Mouse (Mus musculus): Measurements from ENCODE around the gene Actl6b. TPM values are rescaled to one million over a fixed set of nuclear protein-coding genes. Genes with fewer than 3 reads are reported as not detected.

Gene Actl6b
- polyA plus RNA-seq, 1 experiment: not detected

GRCm38 (mm10) chr5:137570691-137571586 is 17.6 kb downstream of the Actl6b start:
- Histone ChIP-seq H3K79me3 (ENCODE audit: low read depth) (no peaks in the 10 kb centered on the region), H3K4me3 (ENCODE audit: insufficient read depth, poor library complexity, severe bottlenecking) (no peak overlapping the region), H3K79me2 (ENCODE audit: control insufficient read depth, insufficient read depth) (no peaks in the 10 kb centered on the region), H3K36me3 (ENCODE audit: control insufficient read depth, insufficient read depth) (no peaks in the 10 kb centered on the region), H3ac (ENCODE audit: control insufficient read depth, insufficient read length, low read depth) (no peak overlapping the region), H3K27me3 (ENCODE audit: control insufficient read depth, insufficient read depth, insufficient read length) (peaks cover 24% of the 10 kb centered on the region)
- TF ChIP-seq FOSL1 (IDR thresholded peaks at IDR 0.05; ENCODE audit: insufficient read depth, low read length, poor library complexity, severe bottlenecking) (no peak), MYOG (IDR thresholded peaks at IDR 0.05; ENCODE audit: control insufficient read depth, extremely low read depth, insufficient read length) (no peak), CTCF (IDR thresholded peaks at IDR 0.05; ENCODE audit: control insufficient read depth, insufficient read depth, insufficient read length) (no peak), CEBPB (IDR thresholded peaks at IDR 0.05; ENCODE audit: low read depth) (no peak), USF1 (IDR thresholded peaks at IDR 0.05; ENCODE audit: low read depth) (no peak), MAX (IDR thresholded peaks at IDR 0.05) (no peak), MYOD1 (IDR thresholded peaks at IDR 0.05; ENCODE audit: control insufficient read depth, insufficient read length, low read depth) (no peak)

GRCm38 (mm10) chr5:137574470-137574901 is 21.2 kb downstream of the Actl6b start:
- H3K79me2 ChIP-seq (ENCODE audit: control insufficient read depth, insufficient read depth): no peaks in the 10 kb centered on the region
- no peaks in the 10 kb centered on the region for H3K36me3 ChIP-seq (ENCODE audit: control insufficient read depth, insufficient read depth)
- H3ac ChIP-seq (ENCODE audit: control insufficient read depth, insufficient read length, low read depth): no peak overlapping the region
- H3K27me3 ChIP-seq (ENCODE audit: control insufficient read depth, insufficient read depth, insufficient read length): peaks cover 13% of the 10 kb centered on the region
- no peak for TF ChIP-seq MAX (IDR thresholded peaks at IDR 0.05)
- no peak for TF ChIP-seq CTCF (IDR thresholded peaks at IDR 0.05; ENCODE audit: control insufficient read depth, insufficient read depth, insufficient read length)
- no peak for TF ChIP-seq USF1 (IDR thresholded peaks at IDR 0.05; ENCODE audit: low read depth)
- no peak for TF ChIP-seq MYOG (IDR thresholded peaks at IDR 0.05; ENCODE audit: control insufficient read depth, extremely low read depth, insufficient read length)
- TF ChIP-seq FOSL1 (IDR thresholded peaks at IDR 0.05; ENCODE audit: insufficient read depth, low read length, poor library complexity, severe bottlenecking): no peak
- no peak for TF ChIP-seq CEBPB (IDR thresholded peaks at IDR 0.05; ENCODE audit: low read depth)
- no peak for TF ChIP-seq MYOD1 (IDR thresholded peaks at IDR 0.05; ENCODE audit: control insufficient read depth, insufficient read length, low read depth)
- no peaks in the 10 kb centered on the region for H3K79me3 ChIP-seq (ENCODE audit: low read depth)
- H3K4me3 ChIP-seq (ENCODE audit: insufficient read depth, poor library complexity, severe bottlenecking): no peak overlapping the region

- Histone ChIP-seq H3ac (ENCODE audit: control insufficient read depth, insufficient read length, low read depth) (no peak overlapping the region), H3K27me3 (ENCODE audit: control insufficient read depth, insufficient read depth, insufficient read length) (peaks cover 30% of the 10 kb centered on the region), H3K4me3 (ENCODE audit: insufficient read depth, poor library complexity, severe bottlenecking) (no peak overlapping the region), H3K36me3 (ENCODE audit: control insufficient read depth, insufficient read depth) (no peaks in the 10 kb centered on the region), H3K79me3 (ENCODE audit: low read depth) (no peaks in the 10 kb centered on the region), H3K79me2 (ENCODE audit: control insufficient read depth, insufficient read depth) (no peaks in the 10 kb centered on the region)
- no peak for TF ChIP-seq USF1 (IDR thresholded peaks at IDR 0.05; ENCODE audit: low read depth)
- no peak for TF ChIP-seq MYOG (IDR thresholded peaks at IDR 0.05; ENCODE audit: control insufficient read depth, extremely low read depth, insufficient read length)
- TF ChIP-seq MAX (IDR thresholded peaks at IDR 0.05): no peak
- TF ChIP-seq CTCF (IDR thresholded peaks at IDR 0.05; ENCODE audit: control insufficient read depth, insufficient read depth, insufficient read length): no peak
- no peak for TF ChIP-seq MYOD1 (IDR thresholded peaks at IDR 0.05; ENCODE audit: control insufficient read depth, insufficient read length, low read depth)
- TF ChIP-seq FOSL1 (IDR thresholded peaks at IDR 0.05; ENCODE audit: insufficient read depth, low read length, poor library complexity, severe bottlenecking): no peak
Measured at GRCm38 (mm10) chr5:137580246-137580645, 26.9 kb downstream of the Actl6b start.

- Histone ChIP-seq H3K27me3 (ENCODE audit: control insufficient read depth, insufficient read depth, insufficient read length) (peaks cover 30% of the 10 kb centered on the region), H3K4me3 (ENCODE audit: insufficient read depth, poor library complexity, severe bottlenecking) (no peak overlapping the region), H3K79me3 (ENCODE audit: low read depth) (no peaks in the 10 kb centered on the region), H3K36me3 (ENCODE audit: control insufficient read depth, insufficient read depth) (no peaks in the 10 kb centered on the region), H3K79me2 (ENCODE audit: control insufficient read depth, insufficient read depth) (no peaks in the 10 kb centered on the region), H3ac (ENCODE audit: control insufficient read depth, insufficient read length, low read depth) (no peak overlapping the region)
- no peak for TF ChIP-seq MAX (IDR thresholded peaks at IDR 0.05)
- TF ChIP-seq CEBPB (IDR thresholded peaks at IDR 0.05; ENCODE audit: low read depth): no peak
- no peak for TF ChIP-seq CTCF (IDR thresholded peaks at IDR 0.05; ENCODE audit: control insufficient read depth, insufficient read depth, insufficient read length)
- no peak for TF ChIP-seq FOSL1 (IDR thresholded peaks at IDR 0.05; ENCODE audit: insufficient read depth, low read length, poor library complexity, severe bottlenecking)
- TF ChIP-seq USF1 (IDR thresholded peaks at IDR 0.05; ENCODE audit: low read depth): no peak
- TF ChIP-seq MYOG (IDR thresholded peaks at IDR 0.05; ENCODE audit: control insufficient read depth, extremely low read depth, insufficient read length): no peak
- no peak for TF ChIP-seq MYOD1 (IDR thresholded peaks at IDR 0.05; ENCODE audit: control insufficient read depth, insufficient read length, low read depth)
Measured at GRCm38 (mm10) chr5:137582702-137583101, 29.4 kb downstream of the Actl6b start.

- H3K79me2 ChIP-seq (ENCODE audit: control insufficient read depth, insufficient read depth): no peaks in the 10 kb centered on the region
- no peak overlapping the region for H3K4me3 ChIP-seq (ENCODE audit: insufficient read depth, poor library complexity, severe bottlenecking)
- no peak overlapping the region for H3ac ChIP-seq (ENCODE audit: control insufficient read depth, insufficient read length, low read depth)
- H3K36me3 ChIP-seq (ENCODE audit: control insufficient read depth, insufficient read depth): no peaks in the 10 kb centered on the region
- H3K27me3 ChIP-seq (ENCODE audit: control insufficient read depth, insufficient read depth, insufficient read length): peaks cover 26% of the 10 kb centered on the region
- TF ChIP-seq MYOG (IDR thresholded peaks at IDR 0.05; ENCODE audit: control insufficient read depth, extremely low read depth, insufficient read length) (no peak), CTCF (IDR thresholded peaks at IDR 0.05; ENCODE audit: control insufficient read depth, insufficient read depth, insufficient read length) (no peak), FOSL1 (IDR thresholded peaks at IDR 0.05; ENCODE audit: insufficient read depth, low read length, poor library complexity, severe bottlenecking) (no peak), MYOD1 (IDR thresholded peaks at IDR 0.05; ENCODE audit: control insufficient read depth, insufficient read length, low read depth) (no peak), MAX (IDR thresholded peaks at IDR 0.05) (no peak), CEBPB (IDR thresholded peaks at IDR 0.05; ENCODE audit: low read depth) (no peak), USF1 (IDR thresholded peaks at IDR 0.05; ENCODE audit: low read depth) (no peak)
- H3K79me3 ChIP-seq (ENCODE audit: low read depth): no peaks in the 10 kb centered on the region
Measured at GRCm38 (mm10) chr5:137583670-137584169, 30.4 kb downstream of the Actl6b start.

Measured in C2C12 (cell line).